Mouse (Mus musculus) embryonic facial prominence, embryonic 11.5 days (tissue): ENCODE data around the gene Eme2. TPM values are rescaled to one million over a fixed set of nuclear protein-coding genes. Genes with fewer than 3 reads are reported as not detected.

Experiments
- ATAC-seq: fragments of 200-750 bp; cut with Nextera tagmentation; replicated peaks from 2 replicates; pipeline ENCODE4 v1.8.0; 2017; ENCODE audit warnings: low read depth; ENCODE audit not compliant: insufficient number of reproducible peaks, low FRiP score, low TSS enrichment
- DNase-seq: peaks from one replicate; pipeline ENCODE4 v3.0.0-alpha.2; 2015; ENCODE audit warnings: low spot score
- H3K27ac ChIP-seq: fragments of 300-500 bp; sonication (generic); replicated peaks from 2 replicates; pipeline ENCODE4 v1.5.1; 2014; ENCODE audit warnings: mild to moderate bottlenecking, low read depth, low read length, control low read depth
- H3K27me3 ChIP-seq: fragments of 300-500 bp; sonication (generic); 2 replicates; pipeline ENCODE4 v1.6.1; 2014; ENCODE audit warnings: mild to moderate bottlenecking, low read length, moderate library complexity, mixed read lengths; ENCODE audit not compliant: control insufficient read depth, insufficient read depth
- H3K36me3 ChIP-seq: fragments of 300-500 bp; sonication (generic); replicated peaks from 2 replicates; pipeline ENCODE4 v1.6.1; 2014; ENCODE audit warnings: low read depth, mild to moderate bottlenecking, low read length, moderate library complexity, mixed read lengths; ENCODE audit not compliant: control insufficient read depth, insufficient read depth
- H3K4me1 ChIP-seq: fragments of 300-500 bp; sonication (generic); 2 replicates; pipeline ENCODE4 v1.6.1; 2014; ENCODE audit warnings: low read length, mixed read lengths; ENCODE audit not compliant: control insufficient read depth, insufficient read depth
- H3K4me2 ChIP-seq: fragments of 300-500 bp; sonication (generic); 2 replicates; pipeline ENCODE4 v1.6.1; 2014; ENCODE audit warnings: low read depth, mild to moderate bottlenecking, control low read depth, low read length, moderate library complexity
- H3K4me3 ChIP-seq: fragments of 300-500 bp; sonication (generic); 2 replicates; pipeline ENCODE4 v1.5.1; 2014; ENCODE audit warnings: low read depth, low read length, control low read depth
- H3K9ac ChIP-seq: fragments of 300-500 bp; sonication (generic); replicated peaks from 2 replicates; pipeline ENCODE4 v1.6.1; 2014; ENCODE audit warnings: mild to moderate bottlenecking, control low read depth, low read length
- H3K9me3 ChIP-seq: fragments of 300-500 bp; sonication (generic); replicated peaks from 2 replicates; pipeline ENCODE4 v1.6.1; 2016; ENCODE audit warnings: mild to moderate bottlenecking, low read length, inconsistent platforms, mixed read lengths; ENCODE audit not compliant: control insufficient read depth
- WGBS: fragments of 180-500 bp; shearing (Covaris S2); extraction: QIAGEN DNeasy Blood & Tissue Kit; methylation state at CpG from one replicate; pipeline ENCODE4 v1.1.7; 2014; 5-methylcytosine and 5-hydroxymethylcytosine counted together
- polyA plus RNA-seq: library from polyadenylated mRNA; unstranded; fragments of >200 nt; fragmentation: Nextera tagmentation; extraction: Ambion mirVana; gene quantifications from 2 replicates; pipeline ENCODE4 v1.2.1, GENCODE M21; 2014

Eme2 gene
- polyA plus RNA-seq, 1 experiment from 2014 or later: 15.9 TPM

DNA sequence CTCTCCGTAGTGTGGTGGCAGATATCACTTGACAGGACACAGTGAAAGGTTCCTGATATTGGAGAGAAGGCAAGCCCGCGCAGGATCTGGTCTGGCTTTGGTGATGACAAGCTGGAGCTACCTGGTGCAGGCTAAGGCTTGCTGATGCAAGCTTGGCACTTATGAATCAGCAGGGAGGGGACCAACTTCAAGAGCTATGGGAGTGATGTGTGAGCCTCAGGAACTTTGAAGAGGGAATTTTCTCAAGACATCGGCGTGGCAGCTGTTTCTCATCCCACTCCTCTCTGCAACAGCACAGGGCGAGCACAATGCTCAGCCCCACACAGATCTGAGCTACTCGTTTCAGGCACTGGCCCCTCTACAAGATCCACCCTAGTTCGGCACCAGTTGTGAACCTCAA, 55.0 kb downstream of the Eme2 start, which contains the start of gene Hagh:
Gene Hagh (plus strand): TSS at position 302 of the 400 bp plus-strand sequence.
- DNase-seq (no peak), ATAC-seq (no peak)
- Histone ChIP-seq H3K9me3 (no peaks in the 10 kb centered on the region), H3K27ac (no peak within 1 kb of the TSS), H3K4me2 (no peak within 1 kb of the TSS), H3K36me3 (no peaks in the 10 kb centered on the region), H3K4me3 (no peak within 1 kb of the TSS), H3K4me1 (no peaks in the 10 kb centered on the region), H3K27me3 (no peaks in the 10 kb centered on the region), H3K9ac (no peak within 1 kb of the TSS)
- 71% methylated on average over 8 of the region's 8 CpGs for WGBS

Other genes with a start within 250 kb of the Eme2 start
- gene Slc9a3r2, start 244.8 kb downstream of the Eme2 start, polyA plus RNA-seq: 48.3 and 50.2 TPM in 2 replicates
- 0.48 TPM in 1 of 2 replicates, not detected in the other for gene Npw, start 236.6 kb downstream of the Eme2 start, polyA plus RNA-seq
- gene Zfp598, start 225.4 kb downstream of the Eme2 start, polyA plus RNA-seq: 24.1 and 26.6 TPM in 2 replicates
- gene Syngr3, start 205.1 kb downstream of the Eme2 start, polyA plus RNA-seq: 6.2 and 6.6 TPM in 2 replicates
- gene Gfer, start 198.9 kb downstream of the Eme2 start, polyA plus RNA-seq: 46.8 and 52.4 TPM in 2 replicates
- gene Noxo1, start 198.9 kb downstream of the Eme2 start, polyA plus RNA-seq: 1.1 and 2.7 TPM in 2 replicates
- gene Tbl3, start 187.4 kb downstream of the Eme2 start, polyA plus RNA-seq: 96.3 and 102 TPM in 2 replicates
- gene Rnf151, start 177.0 kb downstream of the Eme2 start, polyA plus RNA-seq: 0.18 and 0.24 TPM in 2 replicates
- gene Rps2, start 177.0 kb downstream of the Eme2 start, polyA plus RNA-seq: 1,371 and 1,480 TPM in 2 replicates
- gene Ndufb10, start 170.6 kb downstream of the Eme2 start, polyA plus RNA-seq: 191 and 217 TPM in 2 replicates
- not detected in 2 replicates for gene Rpl3l, start 167.3 kb downstream of the Eme2 start, polyA plus RNA-seq
- 23.6 and 24.3 TPM in 2 replicates for gene Msrb1, start 158.4 kb downstream of the Eme2 start, polyA plus RNA-seq
- 4.3 and 4.7 TPM in 2 replicates for gene Hs3st6, start 142.1 kb downstream of the Eme2 start, polyA plus RNA-seq
- gene Meiob, start 90.8 kb downstream of the Eme2 start, polyA plus RNA-seq: not detected in 2 replicates
- 23.2 and 24.1 TPM in 2 replicates for gene Hagh, start 54.9 kb downstream of the Eme2 start, polyA plus RNA-seq
- gene Fahd1, start 44.7 kb downstream of the Eme2 start, polyA plus RNA-seq: 21.7 and 23.0 TPM in 2 replicates
- 0.14 TPM in 2 replicates for gene Igfals, start 29.1 kb downstream of the Eme2 start, polyA plus RNA-seq
- 61.0 and 63.9 TPM in 2 replicates for gene Nubp2, start 8.7 kb downstream of the Eme2 start, polyA plus RNA-seq
- 34.8 and 39.8 TPM in 2 replicates for gene Spsb3, start 8.4 kb downstream of the Eme2 start, polyA plus RNA-seq
- 68.6 and 84.7 TPM in 2 replicates for gene Mrps34, start within 50 bp of the Eme2 start, polyA plus RNA-seq
- 49.4 and 52.8 TPM in 2 replicates for gene Nme3, start 1.4 kb upstream of the Eme2 start, polyA plus RNA-seq
- gene Mapk8ip3, start 41.9 kb upstream of the Eme2 start, polyA plus RNA-seq: 22.9 and 26.2 TPM in 2 replicates
- gene Jpt2, start 65.6 kb upstream of the Eme2 start, polyA plus RNA-seq: 245 and 249 TPM in 2 replicates
- 9.7 and 10.1 TPM in 2 replicates for gene Cramp1l, start 120.7 kb upstream of the Eme2 start, polyA plus RNA-seq
- gene Ift140, start 121.0 kb upstream of the Eme2 start, polyA plus RNA-seq: 18.4 and 22.1 TPM in 2 replicates
- gene Tmem204, start 188.5 kb upstream of the Eme2 start, polyA plus RNA-seq: 9.6 and 11.7 TPM in 2 replicates
- 20.6 and 26.7 TPM in 2 replicates for gene Telo2, start 220.9 kb upstream of the Eme2 start, polyA plus RNA-seq
- 0.32 and 0.71 TPM in 2 replicates for gene Ptx4, start 225.7 kb upstream of the Eme2 start, polyA plus RNA-seq
- 19.8 and 21.6 TPM in 2 replicates for gene Clcn7, start 238.3 kb upstream of the Eme2 start, polyA plus RNA-seq